Mouse (Mus musculus): ENCODE measurements around the gene Setd3.
"Not testable (repeated sequence)": the region's sequence is repeated elsewhere in the genome, so short reads cannot be mapped to it uniquely, and the experiment has no call there.

Setd3 gene

DNA sequence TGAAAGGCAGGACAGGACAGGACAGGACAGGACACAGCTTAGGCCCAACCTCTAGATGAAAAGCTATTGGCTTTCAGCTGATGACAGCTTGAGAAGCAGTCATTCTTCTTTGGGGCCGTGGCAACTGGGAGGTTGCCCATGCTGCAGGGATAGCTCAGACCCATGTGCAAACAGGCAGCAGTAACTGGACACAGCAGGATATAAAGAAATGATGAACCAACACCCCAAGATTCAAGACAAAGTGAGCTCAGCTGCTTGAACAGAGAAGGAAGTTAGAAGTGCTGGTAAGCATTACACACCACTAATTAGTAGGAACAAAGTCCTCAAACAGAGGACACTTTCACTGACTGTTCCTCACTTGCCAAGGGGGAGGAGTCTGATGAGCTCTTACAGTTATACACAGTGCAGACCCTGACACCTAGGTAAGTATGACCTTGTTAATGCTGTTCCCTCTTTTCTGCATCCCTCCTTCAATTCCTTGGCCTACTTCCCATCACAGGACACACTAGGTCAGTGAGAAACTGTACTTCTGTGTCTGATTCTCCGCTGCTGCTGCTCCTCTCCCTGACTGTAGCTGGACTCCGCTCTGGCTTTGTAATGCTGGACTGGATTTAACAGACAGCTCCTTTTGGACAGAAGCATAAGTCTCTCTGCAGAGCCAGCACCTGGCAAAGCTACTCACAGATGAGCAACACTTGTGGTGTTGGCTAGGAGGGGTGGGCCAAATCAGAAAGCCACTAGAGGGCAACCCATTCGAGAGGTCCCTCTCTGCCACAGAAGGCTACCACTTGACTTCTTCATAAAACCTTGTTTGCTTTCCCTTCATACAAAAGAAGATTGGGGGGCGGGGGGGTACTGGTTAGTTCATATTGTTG, 35.3 kb downstream of the Setd3 start:
- no peak for DNase-seq (ENCODE audit: low spot score in 2 of 2)

DNA sequence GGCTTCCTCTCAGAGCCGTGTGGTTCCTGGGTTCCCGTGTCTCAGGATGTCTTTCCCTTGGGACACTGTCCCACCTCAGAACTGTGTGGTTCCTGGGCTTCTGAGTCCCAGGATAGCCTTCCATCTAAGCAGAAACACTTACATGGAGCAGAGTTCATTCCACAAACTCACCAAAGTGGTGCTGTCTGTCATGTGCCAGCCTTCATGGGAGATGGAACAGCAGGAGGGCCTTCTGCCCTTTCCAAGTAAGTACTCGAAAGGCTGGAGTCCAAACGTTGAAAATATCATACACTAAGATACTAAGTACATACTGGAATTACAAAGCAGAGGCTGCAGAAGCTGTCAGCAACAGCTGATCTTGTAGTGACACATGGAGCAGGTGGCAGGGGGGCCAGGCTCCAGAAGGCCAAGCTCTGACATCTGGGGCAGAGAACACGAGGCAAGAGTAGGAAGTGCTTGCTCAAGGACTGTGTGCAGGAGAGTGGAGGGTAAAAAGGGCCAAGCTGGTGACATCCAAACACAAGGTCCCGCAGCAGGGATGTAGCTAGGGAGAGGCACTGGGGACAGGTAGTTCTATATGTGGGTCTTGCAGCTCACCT, 43.4 kb downstream of the Setd3 start:
- no peak for DNase-seq (ENCODE audit: low spot score in 2 of 2)

DNA sequence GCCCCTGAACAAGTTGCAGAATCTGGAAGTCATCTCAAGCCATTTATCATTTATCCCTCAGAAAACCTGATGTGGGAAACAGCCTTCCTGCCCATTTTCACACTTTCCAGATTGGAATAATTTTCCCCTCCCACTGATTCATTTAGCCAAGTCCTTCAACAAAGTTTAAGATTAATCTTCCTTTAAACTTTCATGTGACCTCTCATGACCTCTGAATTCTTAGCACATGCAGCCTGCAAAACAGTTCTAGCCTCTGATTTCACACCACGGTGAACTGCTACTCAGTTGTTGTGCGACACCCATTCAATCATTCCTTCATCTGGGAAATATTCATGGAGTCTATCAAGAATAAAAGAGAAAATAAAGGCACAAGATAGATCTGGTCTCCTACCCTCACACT, 45.9 kb downstream of the Setd3 start:
- no peak for DNase-seq (ENCODE audit: low spot score in 2 of 2)

DNA sequence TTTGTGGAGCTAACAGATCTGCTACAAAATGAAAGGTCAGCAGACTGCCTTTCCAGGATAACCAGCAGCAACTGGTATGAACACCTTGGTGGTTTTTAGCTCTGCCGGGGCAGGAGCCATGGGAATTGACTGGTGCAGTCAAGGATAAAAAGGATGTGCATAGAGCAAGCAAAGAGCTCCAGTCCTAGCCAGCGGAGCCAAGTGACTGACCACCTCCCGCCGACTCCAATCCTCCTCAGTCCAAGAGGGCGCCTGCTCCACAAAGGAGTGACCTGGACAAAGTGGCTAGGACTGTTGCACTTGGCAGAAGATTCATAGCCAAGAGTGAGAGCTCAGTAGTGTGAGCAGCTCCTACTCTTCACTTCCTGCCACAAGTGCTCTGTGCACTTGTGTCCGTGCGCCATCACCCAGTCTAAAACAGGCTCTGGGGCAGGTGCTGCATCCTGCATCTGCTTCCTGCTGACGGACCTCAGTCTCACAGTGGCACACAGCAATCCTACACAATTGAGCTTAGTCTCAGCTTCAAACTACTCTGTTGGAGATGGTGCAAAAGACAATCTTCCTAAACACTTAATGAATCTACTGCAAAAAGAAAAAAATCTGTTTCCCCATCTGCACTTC, 46.6 kb downstream of the Setd3 start:
- no peak for DNase-seq (ENCODE audit: low spot score in 2 of 2)

DNA sequence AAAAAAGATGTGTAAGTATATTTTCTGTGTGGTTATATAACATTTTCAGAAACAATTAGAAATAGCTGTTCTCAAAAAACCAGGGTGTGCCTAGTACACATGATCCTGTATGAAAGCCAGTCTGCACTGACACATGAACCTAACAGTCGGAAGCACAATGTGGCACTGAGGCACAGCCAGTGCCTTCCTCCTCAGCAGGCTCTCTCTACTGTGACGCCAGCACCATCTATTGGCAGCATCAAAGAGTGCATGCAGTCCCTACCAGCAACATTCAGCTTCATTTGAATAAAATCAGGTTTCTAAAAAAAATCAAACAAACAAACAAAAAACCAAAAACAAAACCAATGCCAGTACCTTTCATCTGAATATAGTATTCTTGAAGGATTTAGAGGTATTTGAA, 57.8 kb downstream of the Setd3 start:
- DNase-seq (ENCODE audit: low spot score in 2 of 2), result peak; percentile 11 to 23

DNA sequence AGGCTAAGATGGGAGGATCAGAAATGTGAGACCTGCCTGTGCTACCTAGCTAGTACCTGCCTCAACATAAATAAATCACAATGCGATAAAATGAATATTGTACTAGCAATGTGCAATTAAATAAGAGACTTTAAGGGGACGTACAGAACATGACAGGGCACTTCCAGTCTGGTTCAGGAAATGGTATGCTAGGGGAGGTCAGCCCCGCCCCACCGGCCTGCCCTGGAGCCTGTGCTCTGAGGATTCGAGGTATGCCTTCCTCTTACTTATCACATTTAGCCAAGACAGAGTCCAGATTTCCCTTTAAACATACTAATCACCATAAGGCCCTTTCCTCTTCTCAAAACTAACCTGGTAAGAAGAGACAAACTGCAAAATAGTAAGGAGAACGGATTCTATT, 58.7 kb downstream of the Setd3 start:
- DNase-seq (ENCODE audit: low spot score in 2 of 2), result no peak

DNA sequence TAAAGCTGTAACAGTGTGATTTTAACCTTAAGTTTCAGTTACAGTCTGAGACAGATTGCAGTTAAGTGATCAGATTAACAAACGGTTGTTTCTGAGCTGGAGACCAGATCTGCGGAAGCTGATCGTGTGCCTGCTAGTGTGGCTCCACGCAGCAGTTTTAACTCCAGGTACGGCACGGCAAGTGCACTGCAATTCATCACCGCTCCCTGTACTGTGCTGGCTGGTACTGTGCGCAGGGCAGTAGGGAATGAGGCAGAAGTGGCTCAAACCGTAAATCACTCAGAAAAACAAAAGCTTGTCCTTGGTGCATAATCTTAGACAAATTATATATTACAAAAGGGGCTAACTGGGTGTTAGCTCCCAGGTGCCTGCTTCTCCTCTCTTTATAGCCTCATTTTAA, 59.2 kb downstream of the Setd3 start:
- DNase-seq (ENCODE audit: low spot score in 2 of 2), result no peak

DNA sequence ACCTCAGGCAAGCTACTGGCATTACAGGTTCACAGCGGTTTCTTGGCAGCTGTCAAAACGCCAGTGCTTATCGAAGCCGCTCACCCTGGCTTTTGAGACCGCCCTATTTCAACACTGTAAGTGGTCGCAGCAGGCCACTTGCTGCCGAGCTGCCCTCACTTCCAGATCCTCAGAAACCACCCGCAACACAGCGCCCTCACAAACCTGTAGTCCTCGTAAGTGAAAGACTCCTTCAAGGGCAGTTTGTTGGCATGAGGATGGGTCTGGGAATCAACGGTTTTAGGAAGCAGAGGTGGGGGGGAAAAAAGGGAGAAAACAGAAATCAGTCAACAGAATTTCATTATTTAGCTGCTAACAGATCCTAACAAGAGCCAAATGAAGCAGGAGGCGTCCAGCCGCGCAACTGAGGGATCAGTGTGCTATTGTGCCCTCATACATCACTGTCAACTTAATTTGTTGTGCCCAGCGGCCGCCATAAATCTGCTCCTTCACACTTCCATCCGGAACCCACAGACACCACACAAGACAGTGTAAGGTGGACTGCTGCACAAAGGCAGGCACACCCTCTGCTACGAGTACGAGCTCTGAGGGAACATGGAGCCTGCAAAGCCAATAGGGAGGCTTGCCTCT, 60.1 kb downstream of the Setd3 start:
- DNase-seq (ENCODE audit: low spot score in 2 of 2), result no peak

DNA sequence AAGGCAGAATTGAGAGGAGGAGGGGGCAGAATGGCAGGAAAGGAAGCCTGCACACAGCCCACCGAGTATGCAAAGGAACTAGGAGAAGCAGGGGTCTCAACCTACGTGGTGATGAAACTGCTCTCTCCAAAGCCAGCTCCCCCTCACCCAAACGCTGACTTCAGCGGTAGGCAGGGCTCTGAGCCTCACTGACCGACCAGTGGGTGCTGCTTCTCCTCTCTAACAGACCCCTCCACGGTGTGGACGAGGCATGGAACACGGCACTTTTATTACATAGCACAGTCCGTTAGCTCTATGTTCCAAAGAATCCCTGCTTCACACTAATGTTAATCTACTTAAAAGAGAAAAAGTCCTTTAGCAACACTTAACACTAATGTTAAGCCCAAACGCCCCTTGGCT, 60.6 kb downstream of the Setd3 start:
- no peak for DNase-seq (ENCODE audit: low spot score in 2 of 2)

DNA sequence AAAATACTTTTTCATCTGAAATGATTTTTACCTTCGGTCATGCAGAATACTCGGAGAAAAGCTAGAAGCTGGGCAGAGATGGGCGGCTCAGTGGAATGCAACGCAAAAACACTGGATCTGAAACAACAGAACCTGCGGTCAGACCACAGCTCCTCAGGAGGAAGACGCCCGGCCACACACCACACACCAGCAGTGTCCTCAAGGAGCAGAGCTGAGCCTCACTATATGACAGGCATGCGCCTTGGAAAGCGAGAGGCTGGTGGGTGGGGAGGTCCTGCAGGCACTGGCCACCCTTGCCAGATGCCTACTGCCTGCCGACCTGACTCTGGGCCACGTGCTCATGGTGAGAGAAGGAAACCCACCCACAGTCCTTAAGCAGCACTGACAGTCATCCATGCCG, 67.9 kb downstream of the Setd3 start:
- no peak for DNase-seq (ENCODE audit: low spot score in 2 of 2)

DNA sequence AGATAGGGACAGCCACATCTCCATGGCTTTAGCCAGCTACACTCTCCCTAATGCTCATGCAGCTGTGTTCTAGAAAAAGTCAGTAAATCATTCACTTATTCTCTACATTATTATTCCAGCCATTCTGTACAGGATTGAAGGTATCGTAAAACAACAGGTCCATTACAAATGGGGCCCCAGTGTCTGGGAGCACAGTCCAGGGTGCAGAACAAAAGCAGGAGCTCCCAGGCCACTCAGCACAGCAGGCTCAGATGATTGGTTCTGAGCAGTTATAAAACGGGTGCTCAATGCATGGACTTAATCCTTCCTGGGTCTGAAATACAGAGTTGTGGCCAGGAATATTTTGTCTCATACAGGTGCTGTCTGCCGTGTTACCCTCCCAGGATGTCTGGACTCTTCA, 68.4 kb downstream of the Setd3 start:
- DNase-seq (ENCODE audit: low spot score in 2 of 2), result no peak

DNA sequence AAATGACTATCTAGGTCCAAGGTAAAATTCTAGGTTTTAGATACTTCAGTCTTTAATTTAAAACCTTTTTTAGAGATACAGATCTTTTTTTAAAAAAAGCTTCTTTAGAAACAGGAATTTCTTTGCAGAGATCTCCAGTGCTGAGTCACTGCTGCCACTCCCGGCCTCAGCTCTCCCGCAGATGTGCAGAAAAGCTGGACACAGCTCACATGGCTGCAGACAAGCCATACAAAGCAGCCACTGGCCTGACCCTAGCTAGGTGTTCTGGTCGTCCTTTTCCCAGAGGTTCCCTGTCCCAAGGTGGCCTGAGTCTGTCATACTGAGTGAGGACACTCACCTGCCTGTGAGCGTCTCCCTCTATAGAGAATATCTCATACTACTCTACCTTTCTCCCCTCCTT, 69.4 kb downstream of the Setd3 start:
- no peak for DNase-seq (ENCODE audit: low spot score in 2 of 2)

DNA sequence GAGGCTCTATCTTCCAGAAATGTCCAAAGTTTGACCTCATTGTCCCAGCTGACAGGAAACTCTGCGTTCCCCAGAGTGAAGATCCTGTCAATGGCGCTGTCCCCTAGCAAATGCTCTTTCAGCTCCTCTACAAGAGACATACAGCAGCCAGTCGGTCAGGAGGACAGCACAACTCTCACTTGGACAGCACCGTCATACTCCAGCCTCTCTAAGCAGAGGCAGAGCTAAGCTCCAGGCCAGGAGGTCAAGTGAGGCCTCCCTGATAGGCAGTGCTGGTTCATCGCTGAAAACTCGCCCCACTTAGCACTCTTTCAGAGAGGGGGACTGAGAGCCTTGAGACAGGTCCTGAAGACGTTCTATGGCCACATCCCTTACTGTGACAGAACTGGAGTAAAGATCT, 70.5 kb downstream of the Setd3 start:
- DNase-seq (ENCODE audit: low spot score in 2 of 2), result not testable (repeated sequence)

DNA sequence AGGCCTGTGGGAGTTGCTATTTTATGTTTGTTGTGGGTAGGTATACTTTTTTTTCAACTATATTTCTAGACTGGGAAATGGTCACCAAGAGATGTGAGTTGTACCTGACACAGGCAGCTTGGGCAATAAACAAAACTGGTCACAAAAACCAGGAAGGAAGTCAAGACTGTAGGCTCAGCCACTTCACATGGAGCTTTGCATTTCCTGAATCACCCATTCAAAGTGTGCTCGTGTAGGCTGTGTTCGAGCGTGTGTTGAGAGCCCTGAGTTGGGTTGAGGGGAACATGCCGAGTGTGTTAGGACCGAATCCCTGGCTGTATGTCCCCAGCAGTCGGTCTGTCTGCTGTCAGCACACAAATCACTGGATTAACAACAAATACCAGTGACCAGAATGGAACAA, 75.8 kb downstream of the Setd3 start:
- DNase-seq (ENCODE audit: low spot score in 2 of 2), result no peak

DNA sequence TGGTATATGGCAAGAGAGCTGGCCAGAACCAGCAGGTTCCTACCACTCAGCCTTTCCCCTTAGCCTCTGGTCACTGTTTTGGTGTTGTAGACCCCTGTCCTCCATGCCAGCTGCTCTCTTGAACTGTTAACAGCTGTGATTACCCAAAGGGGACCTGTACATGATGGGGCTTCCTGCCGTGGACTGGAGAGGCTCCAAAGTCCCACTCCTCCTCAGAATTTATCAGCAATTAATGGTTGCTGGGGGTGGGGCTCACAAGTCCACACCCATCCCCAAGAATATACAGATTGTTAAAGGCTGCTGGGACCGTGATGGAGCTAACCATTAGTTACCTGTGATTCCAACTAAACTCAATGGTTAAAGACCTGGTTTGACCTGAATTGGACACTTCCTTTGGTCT, 77.0 kb downstream of the Setd3 start:
- no peak for DNase-seq (ENCODE audit: low spot score in 2 of 2)

DNA sequence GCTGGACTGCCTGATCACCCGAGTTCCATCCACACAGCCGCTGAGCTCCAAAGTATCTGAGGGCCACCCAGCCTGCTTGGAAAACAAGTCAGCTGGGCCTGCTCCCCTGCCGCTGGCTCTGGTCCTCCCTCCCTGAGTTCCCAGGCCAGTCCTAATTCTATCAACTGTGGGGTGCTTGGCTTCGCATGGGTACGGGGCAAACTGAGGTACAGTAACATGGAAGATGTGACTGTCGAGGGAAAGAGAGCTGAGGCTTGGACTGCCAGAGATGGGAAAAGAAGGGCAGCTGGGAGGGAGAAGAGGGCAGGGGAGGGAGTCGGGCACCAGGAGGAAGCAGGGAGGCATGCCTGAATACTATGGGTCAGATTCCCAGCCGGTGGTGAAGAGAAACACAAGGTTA, 78.9 kb downstream of the Setd3 start:
- no peak for DNase-seq (ENCODE audit: low spot score in 2 of 2)

DNA sequence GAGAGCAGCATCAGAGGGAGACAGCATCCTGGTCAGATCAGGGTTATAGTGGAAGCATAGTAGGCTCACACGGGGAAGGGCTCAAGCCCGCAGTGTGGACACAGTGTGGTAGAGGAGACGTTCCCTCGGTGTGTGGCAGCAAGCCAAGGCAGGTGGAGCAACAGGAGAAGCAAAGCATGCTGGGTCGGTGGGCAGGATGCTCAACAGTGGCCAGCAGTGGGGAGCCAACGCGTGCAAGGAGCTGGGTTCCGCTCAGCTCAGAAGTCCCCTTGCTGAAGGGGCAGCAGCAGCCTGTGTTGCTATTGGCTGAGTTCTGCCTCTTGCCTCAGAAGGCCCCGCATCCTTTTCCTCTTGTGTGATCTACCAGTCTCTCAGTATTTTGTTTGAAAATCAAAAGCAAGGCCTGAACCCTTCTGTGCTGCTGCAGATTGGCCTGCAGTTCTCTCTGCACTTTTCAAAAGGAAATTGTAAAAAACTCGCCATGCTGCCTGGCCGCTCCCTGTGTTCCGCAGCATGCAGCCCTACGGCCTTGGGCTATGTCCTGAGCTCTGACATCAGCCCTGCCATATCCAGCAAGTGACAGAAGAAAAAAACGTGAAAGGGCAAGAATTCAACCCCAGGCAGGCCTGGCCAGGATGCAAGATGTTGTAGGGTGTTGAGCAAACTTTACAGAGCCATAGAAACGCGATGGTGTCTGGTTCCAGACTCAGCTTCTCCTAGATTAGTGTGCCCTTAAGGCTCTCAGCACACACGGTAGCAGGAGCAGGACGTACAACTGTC, 80.7 kb downstream of the Setd3 start:
- peak; percentile 6 to 8 for DNase-seq (ENCODE audit: low spot score in 2 of 2)

DNA sequence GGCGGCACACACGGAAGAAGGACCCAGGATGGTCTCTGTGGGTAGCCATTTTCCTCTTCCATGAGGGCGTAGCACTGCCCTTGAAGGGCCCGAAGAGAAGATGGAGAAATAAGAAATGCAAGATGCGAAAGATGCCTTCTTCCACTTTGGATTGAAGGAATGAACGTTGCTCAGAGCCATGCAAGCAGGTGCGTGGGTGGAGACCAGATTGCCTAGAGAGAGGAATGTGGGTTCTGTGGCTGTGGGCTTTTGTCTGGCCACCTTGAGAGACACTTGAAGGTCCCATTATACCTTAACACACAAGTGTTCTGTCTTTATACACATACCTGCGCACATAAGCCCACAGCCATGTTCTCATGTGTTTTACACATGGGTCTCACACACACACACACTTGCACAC, 81.5 kb downstream of the Setd3 start:
- no peak for DNase-seq (ENCODE audit: low spot score in 2 of 2)

DNA sequence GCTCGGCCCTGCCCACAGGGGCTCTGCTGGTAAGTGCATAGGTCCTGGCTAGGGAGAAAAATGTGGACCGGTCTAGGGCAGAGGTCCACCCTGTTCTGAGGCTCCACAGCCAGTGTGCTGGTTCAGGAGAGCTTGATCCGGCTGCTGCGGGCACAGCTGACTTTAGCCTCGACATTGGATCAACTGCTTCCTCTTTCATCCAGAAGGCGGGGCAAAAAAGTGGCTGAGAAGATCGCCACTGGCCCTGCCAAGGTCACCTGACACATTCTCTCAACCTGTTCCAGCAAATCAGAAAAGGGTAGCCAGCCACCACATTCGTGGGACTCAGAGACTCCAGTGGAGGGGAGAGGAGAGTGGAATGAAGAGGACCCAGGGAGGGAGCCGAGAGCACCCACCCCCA, 90.9 kb downstream of the Setd3 start:
- DNase-seq (ENCODE audit: low spot score in 2 of 2), result no peak

DNA sequence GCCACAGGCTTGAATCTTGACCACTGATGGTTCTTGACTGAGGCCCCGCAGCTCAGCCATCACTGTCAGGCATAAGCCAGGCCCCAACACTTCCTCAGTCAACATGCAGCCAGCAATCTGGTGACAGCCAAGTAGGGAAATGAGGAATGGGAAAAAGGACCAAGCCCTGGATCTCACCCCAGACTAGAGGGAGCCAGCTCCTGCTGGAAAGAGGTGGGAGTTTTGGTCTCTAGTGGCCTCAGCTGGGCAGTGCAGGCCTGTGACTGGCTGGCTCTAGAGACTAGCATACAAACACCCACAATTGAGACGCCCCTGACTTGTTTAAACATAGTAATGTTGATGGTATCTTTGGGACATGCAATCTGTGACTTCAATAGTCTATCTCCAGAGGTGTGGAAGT, 91.6 kb downstream of the Setd3 start:
- no peak for DNase-seq (ENCODE audit: low spot score in 2 of 2)

DNA sequence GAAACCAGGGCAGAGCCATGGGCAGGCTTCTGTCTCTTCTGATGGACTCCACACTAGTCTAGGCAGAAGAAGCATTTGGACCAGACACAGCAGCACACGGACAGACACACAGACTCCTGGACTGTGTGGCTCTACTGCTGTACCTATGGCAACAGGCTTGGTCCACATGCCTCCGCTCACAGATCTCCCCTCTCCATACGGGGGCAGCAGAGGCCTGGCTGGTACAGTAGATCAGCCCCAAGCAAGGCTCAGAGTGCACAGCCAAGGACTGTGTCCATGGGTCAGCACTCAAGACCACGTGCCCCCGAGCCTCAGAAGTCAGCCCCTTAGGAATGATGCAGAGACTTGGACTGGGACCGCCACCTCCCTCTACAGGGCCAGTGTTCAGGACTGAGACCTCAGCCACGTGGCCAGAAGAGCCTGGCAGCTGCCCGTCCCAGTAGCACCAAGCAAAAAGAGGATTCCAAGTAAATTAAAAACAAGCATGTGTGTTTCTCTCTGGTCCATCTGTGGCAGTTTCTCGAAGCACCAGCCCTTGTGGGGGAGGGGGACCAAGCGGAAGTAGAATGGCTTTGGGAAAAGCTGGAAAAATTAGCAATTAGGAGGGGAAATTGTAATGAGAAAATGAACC, 100.9 kb downstream of the Setd3 start:
- DNase-seq (ENCODE audit: low spot score in 2 of 2), result no peak
